Mouse (Mus musculus): ENCODE measurements around the gene Tln1.

- TF ChIP-seq CTCF (IDR thresholded peaks at IDR 0.05; ENCODE audit: low read depth) (no peak), EP300 (IDR thresholded peaks at IDR 0.05; ENCODE audit: low read depth) (no peak)
Observed at GRCm38 (mm10) chr4:43492101-43492820, 70.2 kb downstream of the Tln1 start.

Data from liver, embryonic 14.5 days (tissue).